Mouse (Mus musculus): ENCODE results near the gene Gse1.

DNA sequence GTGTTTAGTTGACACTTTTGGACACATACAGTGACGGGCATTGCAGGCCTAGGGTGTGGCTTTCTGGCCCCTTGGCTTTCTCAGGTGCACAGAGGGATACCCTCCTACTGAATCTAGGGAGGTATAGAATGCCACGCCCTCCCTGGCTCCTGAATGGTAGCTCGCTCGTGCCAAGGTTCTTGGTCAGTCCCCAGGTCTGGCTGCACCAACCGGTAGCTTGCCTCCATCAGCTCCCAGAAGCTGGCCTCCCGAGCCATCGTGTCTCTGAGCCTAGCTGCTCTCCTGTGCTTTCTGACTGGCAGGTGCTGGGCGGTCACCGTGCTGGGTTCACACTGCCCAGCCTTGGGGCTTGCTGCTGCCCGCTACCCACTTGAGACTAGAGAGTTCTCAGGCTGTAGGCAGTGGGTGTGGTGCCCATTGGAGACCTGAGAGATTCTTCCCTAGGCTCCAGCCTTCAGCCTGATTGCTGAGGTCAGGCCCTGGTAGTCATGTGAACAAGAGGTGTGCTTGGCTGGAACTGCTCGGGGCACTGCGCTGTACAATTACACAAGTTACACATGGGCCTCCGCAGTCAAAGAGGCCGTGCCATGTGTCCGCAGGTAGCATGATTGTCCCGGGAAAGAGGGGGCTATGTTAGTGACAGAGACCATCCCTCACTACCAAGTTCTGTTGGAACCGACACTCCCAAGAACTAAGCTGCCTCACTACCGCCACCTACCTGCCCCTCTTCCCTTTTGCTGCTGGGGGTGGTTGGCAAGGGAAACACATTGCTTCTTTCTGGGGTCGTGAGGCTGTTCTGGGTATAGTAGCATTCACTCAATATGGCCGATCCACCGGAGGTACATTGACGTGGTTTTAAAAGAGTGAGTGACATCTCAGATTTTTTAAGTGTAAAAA is 333.5 kb downstream of the Gse1 start:
- peak; percentile 58 for TF ChIP-seq CTCF (conservative IDR thresholded peaks at IDR 0.05; ENCODE audit: insufficient read depth, insufficient read length, low read depth, low read length)
- no peak for TF ChIP-seq POLR2A (IDR thresholded peaks at IDR 0.05; ENCODE audit: low read depth, low read length)

Data from kidney, adult 2 months (tissue).